Mouse (Mus musculus) cerebellum, adult 18-20 months (tissue): ENCODE measurements around the gene Zfhx3.
"Not testable (repeated sequence)": the region's sequence is repeated elsewhere in the genome, so short reads cannot be mapped to it uniquely, and the experiment has no call there.

ENCODE experiments used
- DNase-seq, 2 experiments: peaks; one replicate each; pipeline ENCODE4 v3.0.0; 2021

Zfhx3 gene

DNA sequence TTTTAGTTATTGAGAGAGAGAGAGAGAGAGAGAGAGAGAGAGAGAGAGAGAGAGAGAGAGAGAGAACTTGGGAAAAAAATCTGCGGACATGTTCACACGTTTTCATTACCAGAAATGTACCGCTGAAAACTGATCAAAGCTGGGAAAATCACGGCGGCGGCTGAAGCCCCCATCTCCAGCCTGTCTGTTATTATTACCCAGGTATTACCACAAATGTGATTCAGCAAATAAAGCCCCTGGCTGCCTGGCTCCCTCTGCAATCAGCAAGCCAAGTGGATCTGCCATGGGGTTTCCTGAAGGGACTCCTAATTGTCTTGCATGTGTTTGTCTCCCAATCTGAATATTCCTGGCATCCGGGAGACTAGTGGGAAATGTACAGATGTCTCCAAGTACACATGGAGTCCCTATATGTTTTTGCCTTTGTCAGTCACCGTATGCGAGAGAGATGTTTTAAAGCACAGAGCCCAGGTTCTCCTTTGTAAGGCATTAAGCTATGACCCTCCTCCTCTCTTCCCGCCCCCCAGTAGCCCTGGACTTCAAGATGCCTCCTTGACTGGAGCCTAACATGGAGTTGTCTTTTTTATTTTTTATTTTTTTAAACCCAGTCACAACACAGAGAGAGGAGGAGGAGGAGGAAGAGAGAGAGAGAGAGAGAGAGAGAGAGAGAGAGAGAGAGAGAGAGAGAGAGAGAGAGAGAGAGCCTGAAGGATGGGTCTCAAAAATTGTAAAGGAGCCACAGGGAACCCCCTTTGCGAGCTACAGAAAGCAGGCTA, at the start of gene Zfhx3:
Gene Zfhx3, plus strand, starts transcription at position 723 of the 773 bp plus-strand sequence.
- no peak for DNase-seq

DNA sequence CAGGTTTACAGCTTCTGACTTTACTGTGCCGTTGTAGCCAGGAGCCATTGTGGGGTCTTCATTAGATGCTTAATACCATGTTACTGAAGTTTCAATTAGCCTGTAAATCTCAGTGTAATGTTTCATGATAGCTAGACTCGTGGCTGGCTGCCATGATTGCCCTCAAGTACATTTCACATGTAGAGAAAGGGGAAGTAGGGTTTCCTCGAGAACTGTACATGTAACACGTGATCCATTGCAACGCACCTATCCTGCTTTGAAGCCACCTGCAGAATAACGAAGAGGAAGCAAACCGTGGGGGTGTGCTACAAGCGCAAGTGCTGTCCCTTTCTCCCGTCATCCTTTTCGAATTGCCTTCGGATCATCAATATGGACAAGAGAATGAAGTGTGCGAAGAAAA, 23.5 kb upstream of the Zfhx3 start:
- no peak for DNase-seq

DNA sequence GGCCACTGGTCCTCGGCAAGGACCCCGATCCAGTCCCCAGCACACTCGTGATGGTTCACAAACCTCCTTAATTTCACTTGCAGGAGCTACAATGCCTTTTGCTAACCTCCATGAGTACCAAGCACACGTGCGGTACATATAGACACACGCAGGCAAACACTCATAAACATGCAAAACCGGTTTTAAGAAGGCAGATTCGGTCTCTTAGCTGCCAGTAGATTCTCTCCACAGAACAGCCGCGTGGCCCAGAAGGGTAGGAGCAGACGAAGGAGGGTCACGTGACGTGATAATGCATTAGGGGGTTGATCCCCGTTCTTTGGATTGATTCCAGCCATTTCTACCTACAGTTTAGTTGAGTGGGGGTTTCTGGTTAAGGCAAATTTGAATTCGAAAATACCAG, 16.3 kb upstream of the Zfhx3 start:
- DNase-seq = no peak

DNA sequence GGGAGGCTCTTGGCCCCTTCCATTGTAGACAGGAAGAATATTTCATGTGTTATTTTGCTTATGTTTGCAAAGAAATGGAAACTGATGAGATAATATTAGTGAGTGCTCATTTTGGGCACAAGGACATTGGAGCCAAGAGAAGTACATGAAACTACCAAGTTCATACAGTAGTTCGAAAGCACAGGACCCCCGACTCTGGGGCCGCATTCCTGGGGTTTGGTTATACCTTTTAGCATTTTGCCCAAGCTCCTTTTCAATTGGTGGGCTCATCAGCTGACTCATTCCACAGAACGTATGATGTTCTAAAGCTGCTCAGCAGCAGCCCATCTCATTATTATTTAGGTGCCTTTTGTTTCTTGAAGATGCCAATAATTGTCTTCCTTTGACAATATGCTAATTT, 5.7 kb upstream of the Zfhx3 start:
- no peak for DNase-seq

DNA sequence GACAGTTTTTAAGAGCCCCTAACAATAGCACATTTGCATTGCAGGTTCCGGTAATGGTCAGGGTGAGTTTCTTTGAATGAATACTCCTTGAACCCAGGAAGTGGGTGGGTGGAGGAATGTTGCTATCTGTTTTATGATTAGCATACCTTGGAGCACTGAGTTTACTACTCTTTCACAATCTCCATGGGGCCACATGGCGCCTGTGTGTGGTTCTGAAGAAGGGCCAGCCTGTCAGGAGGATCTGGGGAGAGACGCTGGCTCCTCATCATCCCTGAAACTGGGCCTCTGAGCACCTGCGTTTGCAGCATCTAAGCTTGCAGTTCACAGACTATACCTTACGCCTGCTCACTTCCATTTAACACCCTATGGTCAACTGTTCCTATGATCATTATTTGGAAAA, 4.2 kb upstream of the Zfhx3 start:
- DNase-seq = not testable (repeated sequence)

DNA sequence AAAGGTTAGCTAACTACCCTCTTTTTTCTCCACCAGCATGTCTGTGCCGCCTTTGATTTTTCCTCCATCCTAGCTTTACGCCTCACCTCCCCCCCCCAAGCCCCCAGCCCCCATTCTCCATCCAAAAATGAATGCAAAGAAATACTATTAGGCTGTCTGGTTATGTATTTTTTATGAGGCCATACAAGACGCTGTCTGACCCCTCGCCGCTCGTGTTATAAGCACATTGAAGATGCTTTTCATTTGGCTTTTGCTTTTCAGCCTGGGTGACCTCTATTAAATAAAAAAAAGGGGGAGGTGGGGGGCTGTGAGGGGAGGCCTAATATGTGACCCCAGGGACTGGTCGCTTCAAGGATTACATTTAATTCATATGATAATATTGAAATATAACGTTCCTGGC, 2.3 kb upstream of the Zfhx3 start:
- no peak for DNase-seq

DNA sequence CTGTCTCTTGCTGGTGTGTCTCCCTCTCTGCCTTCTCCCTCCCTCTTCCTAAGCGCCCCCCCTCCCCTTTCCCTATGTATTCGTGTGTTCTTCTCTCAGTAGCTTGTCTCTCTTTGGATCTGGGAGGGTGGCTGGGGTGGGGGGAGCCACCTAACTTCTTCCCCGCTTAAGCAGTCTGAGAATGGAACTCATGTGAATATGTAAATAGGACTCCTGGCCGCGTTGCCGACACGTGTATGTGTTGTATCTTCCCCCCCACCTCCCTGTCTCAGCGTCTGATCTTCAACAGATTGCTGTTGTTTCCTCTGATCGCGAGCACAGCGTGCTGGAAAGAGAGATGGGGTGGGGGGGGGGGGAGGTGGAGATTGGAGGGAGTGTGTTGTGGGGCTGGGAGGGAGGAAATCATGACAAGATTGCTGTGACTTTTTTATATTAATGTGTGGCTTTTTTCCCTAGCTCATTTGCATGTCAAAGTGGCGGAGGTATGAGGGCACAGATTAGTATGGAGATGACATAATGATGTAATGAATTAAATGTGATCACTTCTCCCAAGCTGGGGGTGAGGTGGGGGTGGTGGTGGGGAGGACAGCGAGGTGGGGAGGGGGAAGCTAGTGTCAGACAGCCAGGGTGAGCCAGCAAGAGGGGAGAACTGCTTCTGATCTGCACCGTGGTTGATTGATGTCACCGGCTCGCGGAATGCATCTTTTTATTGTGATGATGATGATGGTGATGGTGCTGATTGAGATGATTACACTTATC, 487 bp downstream of the Zfhx3 start:
- no peak for DNase-seq

DNA sequence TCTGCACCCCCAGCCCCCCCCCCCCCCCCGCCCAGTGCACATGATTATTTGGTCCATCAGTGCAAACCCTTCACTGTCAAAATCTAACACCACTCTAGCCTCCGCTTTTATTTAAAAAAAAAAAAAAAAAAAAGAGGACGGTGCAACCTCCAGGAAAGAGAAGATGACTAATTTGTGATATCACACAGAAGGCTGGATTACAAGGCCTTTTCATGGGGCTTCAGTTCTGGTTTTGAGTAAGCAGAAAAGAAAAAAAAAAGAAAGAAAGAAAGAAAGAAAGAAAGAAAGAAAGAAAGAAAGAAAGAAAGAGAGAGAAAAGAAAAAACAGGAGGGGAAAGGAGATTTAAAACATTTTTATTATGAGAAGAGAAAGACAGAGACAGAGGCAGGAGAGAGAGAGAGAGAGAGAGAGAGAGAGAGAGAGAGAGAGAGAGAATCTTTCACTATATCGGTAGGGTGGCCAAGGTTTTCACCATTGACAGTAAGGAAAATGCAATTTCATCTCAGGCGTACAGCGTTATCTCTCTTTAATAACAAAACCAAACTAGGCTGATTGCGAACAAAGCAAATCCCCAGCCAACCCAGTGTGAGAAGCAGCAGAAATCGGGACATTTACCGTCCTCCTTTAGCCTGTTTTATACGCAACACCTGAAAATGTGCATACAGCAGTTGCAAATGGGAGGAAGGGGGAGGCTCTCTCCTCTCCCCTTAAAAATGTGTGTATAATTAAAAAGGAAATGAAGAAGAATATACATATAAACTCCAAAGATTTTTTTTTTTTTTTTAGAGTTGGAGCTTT, 1.3 kb downstream of the Zfhx3 start:
- no peak for DNase-seq

DNA sequence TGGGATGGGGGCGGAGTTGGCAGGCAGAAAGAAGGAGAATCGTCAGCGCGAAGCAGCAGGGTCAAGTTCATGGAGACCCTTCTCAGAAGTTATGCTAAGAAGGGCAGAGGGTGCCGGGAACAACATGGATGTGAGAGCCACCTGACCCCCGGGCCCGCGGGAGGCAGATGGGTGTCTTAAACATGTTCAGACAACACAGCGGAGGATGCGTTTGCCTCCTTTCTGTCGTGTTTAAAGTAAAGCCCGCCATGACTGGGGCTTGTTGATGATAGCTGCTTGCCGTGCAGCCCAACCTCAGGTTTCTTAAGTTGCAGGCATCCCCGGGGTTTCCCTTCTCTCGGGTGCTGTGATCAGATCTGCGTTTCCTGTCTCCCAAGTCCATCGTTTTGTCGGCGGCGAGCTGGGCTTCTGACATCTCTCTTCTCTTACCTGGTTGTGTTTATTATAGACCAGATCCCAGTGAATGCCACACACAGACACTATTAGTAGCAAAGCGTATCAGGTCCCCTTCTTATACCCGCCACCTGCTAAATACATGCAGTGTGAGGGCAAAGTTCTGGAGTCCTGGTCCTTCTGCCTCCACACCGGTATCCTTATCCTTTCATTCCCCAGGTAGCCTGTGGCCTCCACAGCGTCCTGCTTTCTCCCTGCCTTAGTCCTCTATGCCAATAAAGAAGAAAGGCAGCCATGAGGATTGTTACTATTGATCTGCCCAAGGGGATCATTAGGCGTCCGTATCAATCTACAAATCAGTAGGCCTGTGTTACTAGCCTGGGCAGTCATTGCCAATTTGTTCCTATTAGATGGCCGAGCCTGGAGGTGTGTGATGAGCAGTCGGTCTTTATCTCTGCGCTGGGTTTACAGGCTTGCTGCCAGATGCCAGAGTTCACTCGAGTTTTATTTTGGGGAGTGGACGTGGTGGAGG, 2.5 kb downstream of the Zfhx3 start:
- DNase-seq = no peak

DNA sequence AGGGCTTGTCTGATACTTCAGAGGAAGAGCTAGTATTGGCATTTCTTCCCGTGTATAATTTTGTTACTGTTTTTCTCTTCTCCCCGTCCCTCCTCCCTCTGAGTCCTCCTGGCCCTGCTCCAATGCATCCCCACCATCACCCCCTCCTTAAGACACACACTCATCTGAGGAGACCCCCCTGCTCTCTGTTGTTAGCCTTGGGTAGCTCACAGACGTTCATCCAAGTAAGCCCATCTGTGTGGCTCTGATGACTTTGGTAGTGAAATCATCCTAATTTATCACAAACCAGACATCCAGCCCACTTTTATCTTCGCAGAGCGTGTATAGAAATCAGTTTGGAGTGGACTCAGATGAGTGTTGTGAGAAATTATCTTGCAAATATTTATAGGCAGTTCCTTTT, 4.4 kb downstream of the Zfhx3 start:
- DNase-seq = no peak

DNA sequence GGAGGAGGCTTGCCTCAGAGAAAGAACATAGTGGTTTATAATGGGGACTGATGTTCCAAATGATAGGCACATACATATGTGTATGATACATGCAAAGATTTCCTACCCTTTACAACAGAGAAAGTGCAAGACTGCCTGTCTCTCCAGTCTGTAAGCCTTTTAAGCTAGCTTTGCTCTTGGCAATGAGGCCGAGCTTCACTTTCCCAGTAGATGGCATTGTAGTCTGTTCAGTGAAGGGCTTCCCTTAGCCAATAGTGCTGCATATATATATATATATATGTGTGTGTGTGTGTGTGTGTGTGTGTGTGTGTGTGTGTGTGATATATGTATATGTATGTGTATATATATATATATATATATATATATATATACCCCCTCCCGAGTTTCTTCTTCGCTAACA, 13.4 kb downstream of the Zfhx3 start:
- DNase-seq = no peak

DNA sequence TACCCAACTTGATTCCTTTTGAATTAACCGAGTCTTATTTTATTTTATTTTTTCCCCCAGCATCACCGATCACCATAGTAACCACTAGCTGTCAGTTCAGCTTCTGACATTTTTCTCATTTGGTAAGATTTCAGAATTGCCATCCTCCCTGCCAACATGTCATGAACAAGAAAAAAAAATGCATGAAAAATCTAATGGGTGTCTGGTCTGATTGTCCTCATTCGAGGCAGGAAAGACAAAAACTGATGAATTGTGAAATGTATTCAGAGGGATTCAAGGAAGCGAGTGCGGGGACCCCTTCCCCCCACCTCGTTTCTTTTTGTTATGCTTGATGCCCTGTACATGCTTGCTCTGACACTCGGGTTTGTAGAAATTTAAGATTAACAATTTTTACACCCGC, 15.1 kb downstream of the Zfhx3 start:
- DNase-seq = no peak

DNA sequence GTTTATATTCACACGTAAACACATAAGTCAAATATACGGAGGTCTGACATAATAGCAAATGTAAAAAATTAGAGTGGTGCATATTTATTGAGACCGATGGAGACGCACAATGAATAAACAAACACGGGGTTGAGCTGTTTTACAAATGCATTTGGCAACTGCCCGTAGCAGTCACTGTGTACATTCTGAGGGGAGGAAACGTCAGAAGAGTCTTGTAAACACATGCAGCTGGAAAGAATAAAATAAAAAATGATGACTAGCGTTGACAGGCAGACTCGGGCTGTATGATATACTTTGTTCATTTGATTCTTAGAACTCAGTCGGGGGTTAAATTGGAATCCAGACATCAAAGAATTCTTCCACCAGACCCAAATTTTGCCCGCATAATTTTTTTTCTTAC, 18.0 kb downstream of the Zfhx3 start:
- no peak for DNase-seq

DNA sequence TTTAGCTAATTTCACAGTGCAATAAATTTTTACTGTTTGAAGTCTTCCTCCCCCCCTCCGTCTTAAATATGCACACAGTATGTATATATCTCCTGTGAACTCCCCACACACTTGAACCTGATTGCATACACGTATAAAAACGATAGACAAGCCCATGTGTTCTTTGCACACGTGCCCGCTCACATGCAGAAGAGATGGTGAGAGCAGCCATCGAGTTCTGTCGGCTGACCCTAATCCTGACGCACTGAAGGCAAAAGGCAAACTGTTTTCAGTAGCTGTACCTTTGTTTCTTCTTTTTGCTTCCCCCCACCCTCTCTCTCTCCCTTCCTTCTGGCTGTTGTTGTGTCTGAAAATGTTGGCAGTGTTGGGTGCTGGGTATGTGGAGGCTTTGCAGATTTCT, 18.4 kb downstream of the Zfhx3 start:
- DNase-seq = no peak

DNA sequence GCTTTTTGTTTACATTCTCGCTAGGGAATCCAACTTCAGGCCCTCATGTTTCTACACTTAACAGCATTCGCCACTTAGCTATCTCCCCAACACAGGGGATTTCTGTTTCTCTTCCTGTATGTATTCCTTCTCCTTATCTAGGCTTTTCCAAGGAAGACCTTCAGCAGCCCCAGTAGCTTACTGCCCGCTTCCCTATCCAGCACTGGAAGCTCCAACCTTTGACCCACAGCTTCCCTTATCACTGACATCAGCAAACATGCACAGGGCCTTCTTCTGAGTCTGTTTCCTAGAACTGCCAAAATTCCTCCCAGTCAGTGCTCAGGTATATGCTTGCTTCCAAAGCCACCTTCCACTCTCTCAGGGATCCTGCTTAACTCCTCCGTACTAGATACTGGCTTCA, 29.8 kb downstream of the Zfhx3 start:
- no peak for DNase-seq

DNA sequence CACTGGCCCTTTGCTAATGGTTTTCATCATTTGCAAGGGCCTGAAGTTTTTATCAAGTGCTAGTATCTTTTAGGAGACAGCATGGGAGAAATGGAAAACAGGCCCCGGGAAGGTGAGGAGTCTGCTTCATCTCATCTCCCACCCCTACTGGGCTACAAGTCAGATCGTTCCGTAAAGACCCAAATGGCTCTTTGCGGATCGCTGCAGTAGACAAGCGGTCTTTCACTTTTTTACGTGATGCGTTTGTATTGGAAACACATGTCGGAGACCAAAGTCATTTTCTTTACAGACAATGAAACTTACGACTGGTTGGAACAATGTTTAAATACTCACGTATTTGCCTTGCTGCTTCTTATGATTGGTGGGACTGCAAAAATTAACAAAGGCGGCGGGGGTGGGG, 32.0 kb downstream of the Zfhx3 start:
- DNase-seq = no peak

DNA sequence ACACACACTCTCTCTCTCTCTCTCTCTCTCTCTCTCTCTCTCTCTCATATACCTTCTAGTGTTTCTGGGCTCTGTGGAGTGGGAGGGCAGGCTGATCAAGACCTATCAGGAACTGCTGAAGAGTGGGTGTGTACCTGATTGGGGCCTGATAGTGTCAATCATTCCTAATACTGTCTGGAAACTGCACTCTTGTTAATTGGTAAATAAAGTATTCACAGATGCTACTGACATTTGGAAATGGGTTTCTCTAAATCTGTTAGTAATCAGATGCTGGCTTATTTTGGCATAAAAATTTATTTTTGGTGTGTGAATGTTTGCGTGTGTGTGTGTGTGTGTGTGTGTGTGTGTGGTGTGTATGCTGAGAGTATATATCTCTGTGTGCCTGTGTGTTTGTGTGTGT, 35.8 kb downstream of the Zfhx3 start:
- DNase-seq = no peak

DNA sequence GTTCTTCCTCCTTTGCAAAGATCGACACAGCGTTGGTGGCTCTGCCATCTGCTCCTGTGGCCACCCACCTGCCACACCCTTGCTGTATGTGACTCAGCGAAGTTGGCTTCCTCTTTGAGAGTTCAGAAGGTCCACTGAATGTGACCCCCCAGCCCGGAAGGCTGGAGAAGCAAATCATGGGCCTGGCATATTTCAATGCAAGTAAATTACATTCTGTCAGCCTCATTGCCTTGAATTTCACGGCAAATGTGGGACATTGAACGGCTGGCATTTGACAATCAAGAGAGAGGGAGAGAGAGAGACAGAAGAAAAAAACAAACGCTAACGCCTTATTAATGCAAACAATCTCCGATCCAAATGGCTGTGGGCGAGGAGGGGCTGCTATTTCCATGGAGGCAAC, 38.2 kb downstream of the Zfhx3 start:
- peak in 1 of 2 experiments; percentile 6 for DNase-seq

DNA sequence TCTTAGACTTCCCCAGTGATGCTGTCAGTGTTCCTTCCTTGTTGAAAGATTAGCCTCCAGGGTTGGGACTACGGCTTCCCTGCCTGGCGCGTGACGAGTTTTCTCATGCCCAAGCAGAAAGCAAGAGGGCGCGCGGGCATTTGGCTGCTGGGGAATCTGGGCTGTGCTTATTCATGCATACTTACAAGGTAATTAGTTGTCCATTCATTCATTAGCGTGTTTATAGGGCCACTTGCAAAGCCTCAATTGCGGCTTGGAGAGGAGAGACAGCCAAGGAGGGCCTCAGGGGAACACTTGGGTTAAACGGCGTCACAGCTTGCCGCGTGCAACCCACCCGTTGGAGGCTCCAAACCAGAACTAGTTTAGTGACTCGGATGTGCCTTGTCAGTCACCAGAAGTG, 44.2 kb downstream of the Zfhx3 start:
- DNase-seq = peak; percentile 9 to 15

DNA sequence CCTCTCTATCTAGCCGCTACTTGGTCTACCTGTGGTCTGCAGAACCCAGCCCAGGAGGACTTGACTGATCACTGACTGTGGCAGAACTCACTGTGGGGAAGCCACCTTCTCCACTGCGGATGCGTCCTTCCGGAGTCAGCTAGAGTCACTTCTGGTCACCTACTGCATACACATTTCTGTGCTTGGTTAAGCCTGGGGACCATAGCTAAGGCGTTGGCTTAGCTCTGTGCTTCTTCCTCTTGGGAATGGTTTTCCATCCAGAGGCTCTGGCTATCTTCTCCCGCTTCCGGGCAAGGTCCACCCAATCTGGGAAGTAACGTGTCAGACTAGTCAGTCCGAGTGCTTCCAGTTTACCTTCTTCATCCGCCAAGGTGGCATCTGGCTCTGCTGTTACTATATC, 56.4 kb downstream of the Zfhx3 start:
- no peak for DNase-seq

DNA sequence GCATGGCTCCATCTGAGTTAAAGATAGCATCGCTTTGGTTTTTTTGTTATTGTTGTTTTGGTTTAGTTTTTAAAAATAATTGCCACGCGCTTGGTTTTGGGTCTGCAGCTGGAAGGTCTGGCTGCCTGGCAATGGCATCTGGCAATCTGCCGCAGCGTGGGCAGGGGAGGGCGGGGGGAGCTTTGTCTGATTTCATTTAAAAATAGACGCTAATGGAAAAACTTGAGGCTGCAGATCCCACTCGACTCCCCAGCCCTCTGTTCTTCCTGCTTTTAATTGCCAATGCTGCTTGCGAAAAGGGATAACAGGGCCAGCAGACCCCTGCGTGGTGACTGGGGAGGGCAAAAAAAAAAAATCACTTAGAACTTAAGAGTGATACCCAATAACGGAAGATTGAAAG, 69.1 kb downstream of the Zfhx3 start:
- DNase-seq = no peak

DNA sequence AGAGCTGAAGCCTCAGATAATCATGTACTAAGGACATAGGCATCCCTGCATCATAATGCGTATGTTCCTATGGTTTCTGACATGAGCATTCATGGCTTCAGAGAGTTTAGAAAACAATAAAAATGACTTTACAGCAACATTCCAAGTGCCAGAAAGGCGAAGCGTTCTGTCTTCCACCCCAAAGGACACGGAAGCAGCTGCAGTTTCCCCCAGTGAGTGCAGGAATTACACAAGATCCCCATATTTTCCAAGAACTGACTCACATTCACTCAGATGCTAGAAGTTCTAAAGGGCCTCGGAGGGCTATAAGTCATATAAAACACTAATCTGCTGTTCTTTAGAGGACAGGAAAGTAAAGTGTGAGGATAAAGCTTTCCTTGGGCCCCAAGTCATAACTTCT, 75.3 kb downstream of the Zfhx3 start:
- no peak for DNase-seq

DNA sequence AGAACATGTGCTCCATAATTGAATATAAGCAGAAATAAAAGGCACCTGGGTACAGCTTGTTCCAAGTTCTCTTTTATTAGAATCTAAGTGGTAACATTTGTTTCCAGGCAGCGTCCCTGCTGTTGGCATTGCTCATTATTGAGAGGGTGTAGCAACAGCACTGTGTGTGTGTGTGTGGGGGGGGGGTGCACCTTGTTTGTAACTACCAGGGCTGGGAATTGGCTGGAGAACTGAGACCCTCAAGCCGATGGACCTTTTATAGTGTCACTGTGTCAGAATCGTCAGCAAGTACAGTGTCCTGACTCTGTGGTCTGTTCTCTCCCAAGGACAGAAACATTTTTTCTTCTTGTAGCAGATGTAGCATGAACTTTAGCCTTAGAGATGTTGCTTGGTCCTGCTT, 77.2 kb downstream of the Zfhx3 start:
- no peak for DNase-seq
